Mouse (Mus musculus) 3134 (cell line): ENCODE measurements at regions not wholly inside any gene's neighbourhood (a gene's known extent, or its start where the extent isn't known, plus 50 kb on each side); places are given as distances from the start of the nearest gene placed in this dataset.

ENCODE experiments used
- DNase-seq: peaks from one replicate; pipeline ENCODE4 v3.0.0-alpha.2; 2011; ENCODE audit warnings: low spot score; ENCODE audit not compliant: insufficient read length; ENCODE audit errors: extremely low read depth

DNA sequence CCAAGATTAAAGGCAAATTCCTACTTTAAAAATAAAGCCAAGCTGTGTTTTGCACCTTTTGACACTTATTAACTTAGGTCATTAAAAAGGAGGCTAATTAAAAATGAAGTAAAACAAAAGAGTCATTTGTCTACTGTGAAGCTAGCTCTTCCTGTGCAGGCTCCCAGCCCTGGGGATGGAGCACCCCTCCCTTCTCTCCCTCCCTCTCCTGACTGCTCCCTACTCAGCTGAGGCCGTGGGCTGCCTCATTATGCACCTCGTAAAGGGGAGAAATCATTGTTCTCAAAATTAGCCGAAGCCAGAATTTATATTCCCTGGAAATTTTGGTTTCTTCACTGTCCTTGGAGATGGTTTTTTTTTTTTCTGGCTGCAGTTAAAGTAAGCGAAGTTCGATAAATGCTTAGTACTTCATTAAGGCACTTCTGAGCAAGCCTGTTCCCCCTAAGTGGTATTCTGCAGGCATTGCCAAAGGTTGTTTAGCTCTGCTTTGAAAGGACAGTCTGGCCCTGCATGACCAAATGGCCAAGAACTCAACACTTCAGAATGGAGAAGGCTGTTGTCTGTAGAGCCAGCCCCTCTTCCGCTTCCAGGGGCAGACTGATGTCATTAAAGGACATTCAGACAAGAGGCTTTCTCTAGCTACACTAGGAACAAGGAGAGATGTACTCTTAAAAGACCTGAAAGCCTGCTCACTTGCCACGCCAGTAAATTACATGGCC is 365.5 kb upstream of the Mki67 start:
- DNase-seq, result no peak

- no peak for DNase-seq
Measured at GRCm38 (mm10) chr7:136082253-136082867, 366.2 kb upstream of the Mki67 start.

DNA sequence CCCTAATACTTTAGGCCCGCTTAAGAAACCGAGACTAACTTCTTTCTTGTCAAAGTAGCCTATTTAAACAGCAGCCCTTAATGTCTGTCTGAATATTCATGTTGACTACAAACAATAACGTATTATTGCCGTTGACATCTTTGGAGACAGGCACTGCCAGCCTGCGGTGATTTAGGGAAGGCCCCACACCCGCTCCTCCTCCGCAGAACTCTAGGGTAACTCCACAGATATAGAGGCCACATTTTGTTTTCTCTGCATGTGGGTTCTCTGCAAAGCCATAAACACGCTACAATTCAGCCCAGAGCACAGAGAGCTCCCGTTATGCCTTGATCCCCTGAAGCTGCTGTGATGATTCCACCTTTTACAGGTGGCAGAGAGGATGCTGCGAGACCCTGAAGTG is 366.8 kb upstream of the Mki67 start:
- DNase-seq, result no peak

GRCm38 (mm10) chr7:136083571-136084342 is 367.6 kb upstream of the Mki67 start:
- no peak for DNase-seq

DNA sequence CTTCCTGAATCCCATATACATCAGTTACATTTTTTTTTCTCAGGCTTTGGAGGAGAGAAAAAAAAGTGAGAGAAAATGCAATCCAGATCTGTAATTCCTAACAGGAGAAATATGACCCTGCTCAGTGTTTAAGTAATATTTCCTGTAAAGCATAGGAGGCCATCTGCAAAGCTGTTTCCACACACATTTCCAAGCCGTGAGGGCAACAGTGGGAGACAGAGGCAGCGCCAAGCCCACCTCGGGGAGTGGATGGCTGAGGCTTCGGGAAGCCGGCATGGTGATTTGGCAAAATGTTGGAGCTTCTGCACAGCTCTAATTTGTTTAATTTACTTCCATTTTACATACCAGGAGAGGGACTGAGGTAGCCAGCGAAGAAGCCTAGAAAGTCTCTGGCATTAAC is 372.6 kb upstream of the Mki67 start:
- DNase-seq, result no peak

- no peak for DNase-seq
Measured at GRCm38 (mm10) chr7:136094681-136095360, 378.7 kb upstream of the Mki67 start.

- DNase-seq, result no peak
Measured at GRCm38 (mm10) chr7:136104021-136104420, 387.9 kb upstream of the Mki67 start.

DNA sequence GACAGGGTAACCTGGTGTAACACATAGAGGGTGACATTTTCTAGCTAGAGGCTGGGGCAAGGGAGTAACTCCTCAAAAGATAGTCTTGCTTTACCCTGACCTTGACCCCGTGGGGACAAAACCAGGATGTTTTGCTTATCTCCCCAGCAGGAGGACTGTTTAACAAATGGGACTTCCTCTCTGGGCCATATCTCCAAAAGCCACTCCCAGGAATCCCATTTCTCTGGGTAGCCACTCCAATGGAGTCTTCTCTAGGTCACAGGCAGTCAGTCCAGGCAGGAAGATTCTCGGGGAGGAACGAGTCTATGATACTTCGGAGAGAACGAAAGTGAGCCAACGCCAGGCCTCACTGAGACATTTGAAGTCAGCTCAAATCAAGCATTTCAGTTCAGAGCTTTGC is 396.0 kb upstream of the Mki67 start:
- no peak for DNase-seq

DNA sequence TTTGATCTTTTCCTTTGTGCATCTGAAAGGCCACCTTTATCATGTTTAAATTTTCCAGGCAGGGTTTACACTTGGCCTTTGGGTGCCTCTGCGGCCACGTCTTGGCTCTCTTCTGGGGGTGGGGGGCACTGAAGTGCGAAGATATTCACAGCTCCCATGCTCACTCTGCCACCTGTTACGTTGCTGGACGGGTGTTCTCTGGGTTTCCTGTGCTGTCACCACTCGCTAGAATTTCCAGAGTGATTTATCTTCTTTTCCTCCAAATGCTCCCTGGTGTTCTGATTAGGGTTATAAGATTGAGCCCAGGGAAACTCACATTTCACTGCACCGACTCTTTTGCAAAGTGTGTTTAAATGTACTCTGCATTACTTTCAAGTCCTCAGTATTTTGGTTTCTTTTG is 404.8 kb upstream of the Mki67 start:
- DNase-seq, result no peak

DNA sequence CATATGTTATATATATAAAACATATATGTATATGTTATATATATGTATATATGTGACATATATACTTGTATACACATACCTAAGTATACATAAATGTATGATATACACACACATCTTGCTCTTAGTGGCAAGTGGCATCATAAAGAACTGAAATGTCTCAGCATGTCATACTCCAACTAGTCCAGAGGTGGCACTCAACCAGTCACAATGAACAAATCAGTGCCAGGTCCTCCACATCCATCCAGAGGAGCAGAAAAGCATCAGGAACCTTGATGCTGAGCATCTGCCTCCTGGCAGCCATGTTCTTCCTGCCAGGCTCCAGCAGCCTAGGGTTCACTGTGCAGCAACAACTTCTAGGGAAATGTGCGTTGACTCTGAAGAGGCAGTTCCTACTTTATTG is 405.2 kb upstream of the Mki67 start:
- no peak for DNase-seq

DNA sequence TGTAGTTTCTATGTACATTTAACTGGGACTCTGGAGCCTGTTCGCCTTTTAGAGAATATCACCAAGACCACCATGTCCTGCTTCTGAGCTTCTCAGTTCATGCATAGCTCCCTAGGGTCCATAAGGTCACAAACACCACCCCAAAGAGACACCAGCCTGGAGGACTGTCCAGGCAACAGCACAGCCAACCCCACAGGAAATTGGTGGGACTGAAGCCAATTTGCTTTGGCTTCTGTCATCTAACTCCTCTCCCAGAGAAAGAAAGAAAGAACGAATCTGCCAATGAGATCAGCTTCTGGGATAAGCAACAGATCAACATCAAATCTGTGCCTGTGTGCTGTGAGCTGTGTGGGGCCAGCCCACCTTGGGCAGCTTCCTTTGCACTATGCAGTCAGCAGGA is 408.6 kb upstream of the Mki67 start:
- DNase-seq, result no peak

GRCm38 (mm10) chr7:136126393-136126792 is 410.2 kb upstream of the Mki67 start:
- DNase-seq, result no peak

- no peak for DNase-seq
Measured at GRCm38 (mm10) chr7:136127576-136127975, 411.4 kb upstream of the Mki67 start.

DNA sequence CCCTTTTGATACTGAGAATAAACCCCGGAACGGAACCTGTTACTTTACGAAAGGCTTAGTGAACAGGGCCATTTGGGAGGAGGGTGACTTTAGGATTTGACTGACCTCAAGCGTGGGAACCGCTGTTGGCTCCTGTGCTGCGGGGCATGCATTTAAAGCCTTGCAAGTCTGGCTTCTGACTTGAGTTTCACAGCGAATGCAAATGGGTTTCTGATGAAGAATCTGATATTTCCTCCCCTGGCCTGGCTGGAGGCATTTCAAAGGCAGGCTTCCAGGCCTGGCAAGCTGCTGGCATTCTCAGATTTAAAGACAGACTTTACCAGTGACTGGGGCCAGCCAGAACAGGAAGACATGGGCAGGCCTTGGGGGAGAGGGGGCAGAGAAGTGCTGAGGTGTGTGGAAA is 413.6 kb upstream of the Mki67 start:
- no peak for DNase-seq

DNA sequence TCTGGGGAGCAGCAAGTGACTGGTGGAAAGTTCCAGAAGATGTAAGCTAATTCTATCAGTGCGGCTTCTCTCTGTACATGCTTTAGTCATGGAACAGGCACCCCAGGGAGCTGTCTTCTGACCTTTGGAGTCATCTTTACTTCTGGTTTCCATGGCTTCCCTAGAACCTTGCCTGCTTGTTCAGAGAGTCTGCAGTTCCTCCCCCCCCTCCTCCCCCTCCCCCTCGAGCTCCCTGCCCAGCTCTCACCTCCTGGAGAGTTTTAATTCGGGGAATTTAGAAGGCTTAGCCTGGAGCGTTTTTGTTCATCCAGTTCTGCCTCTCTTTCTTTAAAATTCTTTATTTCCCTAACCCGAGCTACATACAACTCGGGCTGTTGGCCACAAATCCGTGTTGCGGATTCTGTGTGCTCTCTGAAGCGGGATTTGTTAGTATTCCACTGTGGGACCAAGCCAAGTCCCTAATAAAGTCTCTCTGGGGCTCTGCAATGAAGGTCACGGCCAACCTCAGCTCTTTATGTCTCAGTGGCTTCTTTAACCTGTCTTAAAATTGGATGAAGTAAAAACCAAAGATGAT is 414.6 kb upstream of the Mki67 start:
- no peak for DNase-seq

DNA sequence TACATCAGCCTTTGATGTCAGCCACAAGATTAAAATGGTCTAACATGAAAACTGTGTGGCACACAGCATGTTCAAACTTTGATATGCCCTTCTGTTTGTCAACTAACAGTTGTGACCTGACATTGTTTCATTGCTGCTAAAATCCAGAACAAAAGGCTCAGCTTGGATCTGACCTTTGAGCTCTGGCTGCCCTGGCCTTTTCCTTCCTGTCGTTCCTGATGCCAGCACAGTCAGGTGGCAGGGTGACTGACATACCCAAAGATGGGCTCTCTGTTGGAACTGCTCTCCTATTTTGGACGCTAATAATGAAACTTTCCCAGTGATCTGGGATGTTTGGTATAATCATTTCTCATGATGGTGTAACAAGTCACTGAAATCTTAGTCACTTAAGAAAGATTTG is 416.8 kb upstream of the Mki67 start:
- no peak for DNase-seq

GRCm38 (mm10) chr7:136136666-136137065 is 420.5 kb upstream of the Mki67 start:
- no peak for DNase-seq

DNA sequence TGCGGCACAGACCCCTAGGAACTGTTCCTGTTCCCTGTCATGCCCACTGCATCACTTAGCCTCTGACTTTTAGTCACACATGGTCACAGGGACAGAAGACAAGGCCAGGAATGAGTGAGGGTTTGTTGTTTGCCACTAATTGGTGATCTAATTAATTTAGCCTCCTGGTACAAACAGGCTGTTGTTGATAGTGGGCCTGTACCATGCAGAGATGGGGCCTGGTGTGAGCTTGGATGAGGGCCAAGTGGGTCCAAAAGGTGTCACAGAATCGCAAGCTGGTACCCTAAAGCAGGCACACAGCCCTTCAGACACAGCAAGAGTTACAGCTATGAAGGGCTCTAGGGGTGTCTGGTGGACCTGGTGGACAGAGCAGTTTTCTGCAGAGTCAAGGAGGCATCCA is 421.2 kb upstream of the Mki67 start:
- no peak for DNase-seq

- no peak for DNase-seq
Measured at GRCm38 (mm10) chr7:136137831-136138602, 421.9 kb upstream of the Mki67 start.

DNA sequence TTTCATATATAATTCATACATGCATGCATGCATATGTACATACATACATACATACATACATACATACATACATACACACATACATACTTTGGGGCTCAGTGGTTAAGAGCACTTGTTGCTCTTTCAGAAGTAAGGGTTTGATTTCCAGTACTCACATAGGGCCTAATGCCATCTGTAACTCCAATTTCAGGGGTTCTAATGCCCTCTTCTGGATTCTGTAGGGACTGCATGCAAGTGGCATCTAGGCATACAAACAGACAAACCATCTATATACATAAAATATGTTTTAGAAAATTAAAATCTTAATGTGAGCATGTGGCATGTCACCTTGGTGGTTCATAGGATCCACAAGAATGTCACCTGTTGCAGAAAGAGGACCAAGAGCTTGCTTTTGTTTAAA is 426.7 kb upstream of the Mki67 start:
- DNase-seq, result no peak
